In the genomic region with DNA sequence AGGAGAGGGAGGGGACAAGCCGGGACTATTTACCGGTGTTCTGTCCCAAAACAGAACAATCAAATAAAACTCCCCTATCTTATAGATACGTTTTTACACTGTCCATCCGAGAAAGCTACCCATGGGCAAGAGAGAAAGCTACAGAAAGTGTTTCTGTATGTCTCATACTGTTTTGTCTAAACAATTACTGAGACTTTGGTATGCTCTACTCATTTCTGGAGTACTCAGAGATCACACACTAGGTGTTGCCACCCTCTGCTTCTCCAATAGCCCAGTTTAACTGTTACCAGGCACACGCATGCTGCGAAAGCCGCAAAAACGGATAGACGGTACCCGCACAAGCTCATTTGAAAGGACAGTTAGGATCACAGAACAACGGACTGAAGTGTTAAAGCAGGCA, we compare ENCODE assay signal across 19 mouse cellular contexts. TPM values are rescaled to one million over a fixed set of nuclear protein-coding genes. Genes with fewer than 3 reads are reported as not detected.
DNase-seq lines count a peak whose midpoint lies in the region; ATAC-seq lines count a peak whose summit lies in the region.
"Had no signal": no experiment of that assay in that cellular context is flagged by ENCODE, and none has a peak within 500 bp of the region (broad histone marks: within the 10 kb centered on the region; RNA-seq: fewer than 3 reads in every experiment).

No protein-coding gene starts in this region.

- no peaks in the 10 kb centered on the region for H3K36me3 ChIP-seq in kidney, embryonic 15.5 days
- H3K36me3 ChIP-seq in kidney, embryonic 14.5 days (ENCODE audit: control insufficient read depth, insufficient read depth, low read length) = no peaks in the 10 kb centered on the region
- no peaks in the 10 kb centered on the region for H3K36me3 ChIP-seq in lung, embryonic 16.5 days (ENCODE audit: control insufficient read depth, insufficient read depth, low read length)
- H3K36me3 ChIP-seq in intestine, embryonic 15.5 days = no peaks in the 10 kb centered on the region
- H3K36me3 ChIP-seq in stomach, embryonic 16.5 days (ENCODE audit: control insufficient read depth, insufficient read depth, low read length) = no peaks in the 10 kb centered on the region
- H3K36me3 ChIP-seq: embryonic facial prominence, embryonic 10.5 days; forebrain, embryonic 15.5 days; heart, embryonic 15.5 days had no signal

- H3K27me3 ChIP-seq in kidney, embryonic 15.5 days = no peaks in the 10 kb centered on the region
- H3K27me3 ChIP-seq in kidney, embryonic 14.5 days (ENCODE audit: control insufficient read depth, insufficient read depth, low read length) = no peaks in the 10 kb centered on the region
- no peaks in the 10 kb centered on the region for H3K27me3 ChIP-seq in lung, embryonic 16.5 days (ENCODE audit: control insufficient read depth, insufficient read depth, low read depth, low read length)
- no peaks in the 10 kb centered on the region for H3K27me3 ChIP-seq in intestine, embryonic 15.5 days (replicated peaks)
- no peaks in the 10 kb centered on the region for H3K27me3 ChIP-seq in stomach, embryonic 16.5 days (ENCODE audit: control insufficient read depth, insufficient read depth, low read length)
- H3K27me3 ChIP-seq: heart, embryonic 15.5 days had no signal

- no peaks in the 10 kb centered on the region for H3K9me3 ChIP-seq in kidney, embryonic 15.5 days (replicated peaks)
- H3K9me3 ChIP-seq in kidney, embryonic 14.5 days (ENCODE audit: control insufficient read depth, low read length) = no peaks in the 10 kb centered on the region
- no peaks in the 10 kb centered on the region for H3K9me3 ChIP-seq in lung, embryonic 16.5 days (ENCODE audit: control insufficient read depth, low read length)
- H3K9me3 ChIP-seq in intestine, embryonic 15.5 days = no peaks in the 10 kb centered on the region
- no peaks in the 10 kb centered on the region for H3K9me3 ChIP-seq in stomach, embryonic 16.5 days (replicated peaks; ENCODE audit: control insufficient read depth, low read length)
- H3K9me3 ChIP-seq: embryonic facial prominence, embryonic 10.5 days; forebrain, embryonic 15.5 days; G1E; heart, embryonic 15.5 days had no signal

- ATAC-seq in kidney, embryonic 15.5 days (replicated peaks; ENCODE audit: low FRiP score) = no peak
- no peak for ATAC-seq in kidney, embryonic 14.5 days (ENCODE audit: low FRiP score, low TSS enrichment)
- ATAC-seq in lung, embryonic 16.5 days (ENCODE audit: low read depth) = no peak
- ATAC-seq in intestine, embryonic 15.5 days = no peak
- ATAC-seq in stomach, embryonic 16.5 days (ENCODE audit: insufficient read depth, low FRiP score) = no peak
- ATAC-seq: forebrain, embryonic 15.5 days had no signal

- H3K4me3 ChIP-seq in kidney, embryonic 15.5 days (replicated peaks) = no peak overlapping the region
- H3K4me3 ChIP-seq in kidney, embryonic 14.5 days (ENCODE audit: low read length) = no peak overlapping the region
- no peak overlapping the region for H3K4me3 ChIP-seq in lung, embryonic 16.5 days (ENCODE audit: low read length)
- no peak overlapping the region for H3K4me3 ChIP-seq in intestine, embryonic 15.5 days (replicated peaks)
- H3K4me3 ChIP-seq in stomach, embryonic 16.5 days (replicated peaks; ENCODE audit: low read length) = no peak overlapping the region
- H3K4me3 ChIP-seq: embryonic facial prominence, embryonic 10.5 days; forebrain, embryonic 15.5 days; heart, adult 2 months; heart, embryonic 15.5 days had no signal

- H3K4me2 ChIP-seq in kidney, embryonic 15.5 days = no peak overlapping the region
- no peak overlapping the region for H3K4me2 ChIP-seq in kidney, embryonic 14.5 days (replicated peaks; ENCODE audit: low read depth, low read length)
- no peak overlapping the region for H3K4me2 ChIP-seq in lung, embryonic 16.5 days (ENCODE audit: low read depth, low read length)
- H3K4me2 ChIP-seq in intestine, embryonic 15.5 days (replicated peaks) = no peak overlapping the region
- H3K4me2 ChIP-seq in stomach, embryonic 16.5 days (ENCODE audit: low read depth, low read length) = no peak overlapping the region
- H3K4me2 ChIP-seq: forebrain, embryonic 15.5 days; heart, embryonic 11.5 days; heart, embryonic 15.5 days; hindbrain, embryonic 14.5 days had no signal

- WGBS in kidney, embryonic 15.5 days = 87% methylated on average over 11 of the region's 11 CpGs
- WGBS in kidney, embryonic 14.5 days = 90% methylated on average over 11 of the region's 11 CpGs
- 80% methylated on average over 11 of the region's 11 CpGs for WGBS in lung, embryonic 16.5 days
- 86% methylated on average over 11 of the region's 11 CpGs for WGBS in intestine, embryonic 15.5 days
- 85% methylated on average over 11 of the region's 11 CpGs for WGBS in stomach, embryonic 16.5 days

- peak overlapping the region; percentile 10; the same call in 1 of the 2 replicates for H3K27ac ChIP-seq in kidney, embryonic 15.5 days
- no peak overlapping the region for H3K27ac ChIP-seq in kidney, embryonic 14.5 days (ENCODE audit: low read depth, low read length)
- H3K27ac ChIP-seq in lung, embryonic 16.5 days (ENCODE audit: low read length) = peak overlapping the region; percentile 27; the same call in 1 of the 2 replicates
- peak overlapping the region; percentile 51; the same call in 1 of the 2 replicates for H3K27ac ChIP-seq in intestine, embryonic 15.5 days
- H3K27ac ChIP-seq in stomach, embryonic 16.5 days (ENCODE audit: low read length) = 0 out of 2 replicates have a peak overlapping the region, but pooled peaks have one; percentile 1
- H3K27ac ChIP-seq: forebrain, embryonic 15.5 days; hindbrain, embryonic 14.5 days had no signal

- DNase-seq in lung, postnatal 25 days (ENCODE audit: low spot score) = no peak
- no peak for DNase-seq in layer of hippocampus, adult 11-12 months (ENCODE audit: low spot score)
- DNase-seq: adrenal gland, adult 8-10 months; adrenal gland, postnatal 36 days; cerebellum, adult 2 months; gastrocnemius, postnatal 10 days; heart, adult 2 months; heart, postnatal 14 days had no signal

- no peak overlapping the region for H3K9ac ChIP-seq in kidney, embryonic 15.5 days
- no peak overlapping the region for H3K9ac ChIP-seq in kidney, embryonic 14.5 days (ENCODE audit: low read depth, low read length)
- H3K9ac ChIP-seq in lung, embryonic 16.5 days (ENCODE audit: low read length) = 0 out of 2 replicates have a peak overlapping the region, but pooled peaks have one; percentile 10
- no peak overlapping the region for H3K9ac ChIP-seq in intestine, embryonic 15.5 days
- H3K9ac ChIP-seq in stomach, embryonic 16.5 days (ENCODE audit: low read length) = no peak overlapping the region
- H3K9ac ChIP-seq: forebrain, embryonic 15.5 days; heart, embryonic 15.5 days; hindbrain, embryonic 14.5 days had no signal

- H3K4me1 ChIP-seq in kidney, embryonic 15.5 days = peaks cover 76% of the 10 kb centered on the region
- peaks cover 54% of the 10 kb centered on the region for H3K4me1 ChIP-seq in kidney, embryonic 14.5 days (ENCODE audit: control insufficient read depth, insufficient read depth, low read length)
- H3K4me1 ChIP-seq in lung, embryonic 16.5 days (replicated peaks; ENCODE audit: control insufficient read depth, insufficient read depth, low read length) = peaks cover 72% of the 10 kb centered on the region
- peaks cover 67% of the 10 kb centered on the region for H3K4me1 ChIP-seq in intestine, embryonic 15.5 days (replicated peaks)
- peaks cover 60% of the 10 kb centered on the region for H3K4me1 ChIP-seq in stomach, embryonic 16.5 days (ENCODE audit: control insufficient read depth, insufficient read depth, low read length)

RNA-seq across cellular contexts. Expression of a gene that starts 17.2 kb away (rescaled TPM):
- polyA plus RNA-seq in kidney, embryonic 15.5 days (2015; fragmentation: Nextera tagmentation; extraction: Ambion mirVana) = 27.2 and 29.8 TPM in 2 replicates
- polyA plus RNA-seq in kidney, embryonic 14.5 days (2014; fragmentation: Nextera tagmentation; extraction: Ambion mirVana) = 32.9 and 38.4 TPM in 2 replicates
- 25.8 and 28.3 TPM in 2 replicates for polyA plus RNA-seq in lung, embryonic 16.5 days (2015; fragmentation: Nextera tagmentation; extraction: Ambion mirVana)
- polyA plus RNA-seq in intestine, embryonic 15.5 days (2015; fragmentation: Nextera tagmentation; extraction: Ambion mirVana) = 22.3 and 24.1 TPM in 2 replicates
- 22.3 and 23.6 TPM in 2 replicates for polyA plus RNA-seq in stomach, embryonic 16.5 days (2015; fragmentation: Nextera tagmentation; extraction: Ambion mirVana)
